Mouse (Mus musculus) MEL (cell line): ENCODE results near the gene Efcab5.

ENCODE experiments used
- GABPA ChIP-seq: IDR thresholded peaks from 2 replicates; pipeline ENCODE4 v1.6.1; 2012; ENCODE audit warnings: low read depth, mild to moderate bottlenecking, inconsistent platforms, low read length, improper control_type of control experiment, moderate library complexity
- HCFC1 ChIP-seq: IDR thresholded peaks from 2 replicates; pipeline ENCODE4 v1.6.1; 2012; ENCODE audit warnings: low read depth, mild to moderate bottlenecking, inconsistent platforms, low read length, improper control_type of control experiment, moderate library complexity
- MXI1 ChIP-seq: IDR thresholded peaks from 2 replicates; pipeline ENCODE4 v1.6.1; 2011; ENCODE audit warnings: mild to moderate bottlenecking, low read depth, low read length, improper control_type of control experiment
- USF2 ChIP-seq, 2 experiments: IDR thresholded peaks; 2 replicates each; pipeline ENCODE4 v1.6.1; 2011 to 2012; ENCODE audit warnings: improper control_type of control experiment in 2 of 2, low read length in 2 of 2, borderline replicate concordance in 1 of 2, inconsistent platforms in 1 of 2, low read depth in 1 of 2, mild to moderate bottlenecking in 1 of 2; ENCODE audit not compliant: insufficient read depth in 1 of 2

DNA sequence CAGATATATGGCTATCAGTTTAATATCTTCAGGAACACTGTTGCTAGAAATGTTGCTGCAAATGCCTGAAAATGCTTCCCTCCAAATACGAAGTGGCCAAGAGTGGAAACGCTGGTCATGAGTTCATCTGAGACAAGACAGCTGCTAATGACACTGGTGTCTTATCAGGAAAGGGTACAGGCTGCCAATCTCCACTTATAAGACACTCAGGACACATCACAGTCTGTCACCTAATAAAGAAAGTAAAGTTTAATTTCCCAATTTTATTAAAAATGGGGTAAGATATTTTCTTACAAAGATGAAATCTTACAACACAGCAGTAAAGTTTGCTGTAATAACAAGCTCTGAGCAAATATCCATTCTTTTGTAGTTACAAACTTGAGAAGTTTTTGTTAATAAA, 99.6 kb downstream of the Efcab5 start:
- TF ChIP-seq HCFC1 (no peak), GABPA (no peak), USF2 (IDR thresholded peaks at IDR 0.05; ENCODE audit: borderline replicate concordance in 1 of 2, insufficient read depth in 1 of 2, low read depth in 1 of 2, low read length in 2 of 2) (no peak), MXI1 (no peak)
